Mouse (Mus musculus) c-Kit-positive CD71-negative TER-119-negative erythroid progenitor cells, embryonic 14.5 days (primary cell): Measurements from ENCODE around the gene Gm28374.
A peak's percentile ranks its signal among the peaks of the same experiment; 100 is the strongest.
"Not testable (repeated sequence)": the region's sequence is repeated elsewhere in the genome, so short reads cannot be mapped to it uniquely, and the experiment has no call there.

Experiments used
- DNase-seq: peaks from one replicate; pipeline ENCODE4 v3.0.0-alpha.2; 2013; ENCODE audit warnings: low read depth

Gm28374 gene

DNA sequence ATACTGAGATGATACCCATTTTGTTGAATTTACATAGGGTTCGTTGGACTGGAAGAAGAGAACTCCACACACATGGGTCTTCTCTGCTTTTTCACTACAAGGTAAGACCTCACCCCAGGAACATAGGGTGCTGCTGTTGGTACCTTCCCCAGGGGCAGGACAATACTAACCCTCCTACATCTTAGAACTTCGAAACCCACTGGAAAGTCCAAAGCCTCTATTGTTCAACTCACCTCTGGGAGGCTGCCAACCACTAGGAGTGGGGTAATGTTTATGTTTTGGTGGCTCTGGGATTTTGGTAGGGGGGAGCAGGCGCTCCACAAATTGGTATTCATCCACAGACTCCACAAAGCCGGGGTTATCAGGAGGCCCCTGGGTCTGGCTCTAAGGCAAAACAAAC is 25.4 kb downstream of the Gm28374 start:
- no peak for DNase-seq

DNA sequence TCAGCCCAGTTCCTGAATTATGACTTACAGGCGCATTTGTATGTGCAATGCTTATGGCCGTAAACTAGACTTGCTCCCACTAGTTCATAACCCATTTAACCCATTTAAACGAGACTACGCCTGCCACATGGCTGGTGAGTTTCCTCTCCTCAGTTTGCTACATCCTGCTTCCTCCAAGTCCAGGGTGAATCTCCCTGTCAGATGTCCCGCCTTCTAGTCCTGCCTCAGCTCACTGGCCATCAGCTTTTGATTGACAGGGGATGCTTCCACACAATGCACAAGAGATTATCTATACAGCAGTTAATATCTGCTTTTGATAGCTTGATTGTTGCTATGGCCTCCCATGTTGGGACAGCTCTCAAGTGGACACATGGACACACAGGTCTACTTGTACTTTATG is 27.8 kb downstream of the Gm28374 start:
- no peak for DNase-seq

DNA sequence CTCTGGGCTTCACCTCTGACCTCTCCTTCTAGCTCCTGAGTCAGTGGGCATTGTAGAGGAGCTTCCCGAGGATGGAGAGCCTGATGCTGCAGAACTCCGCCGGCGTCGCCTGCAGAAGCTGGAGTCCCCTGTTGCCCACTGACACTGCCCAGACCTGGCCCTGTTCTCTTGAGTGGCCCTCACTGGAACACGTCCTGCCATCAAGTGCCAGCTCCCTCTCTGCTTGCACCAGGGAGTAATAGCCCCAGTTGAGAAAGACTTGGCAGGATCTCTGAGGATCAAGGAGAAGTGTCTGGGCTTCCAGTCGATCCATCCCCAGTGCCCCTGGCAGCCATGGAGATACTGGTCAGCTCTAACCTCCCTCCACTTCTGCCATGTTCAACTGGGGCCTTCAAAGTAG is 29.5 kb downstream of the Gm28374 start:
- DNase-seq = no peak

DNA sequence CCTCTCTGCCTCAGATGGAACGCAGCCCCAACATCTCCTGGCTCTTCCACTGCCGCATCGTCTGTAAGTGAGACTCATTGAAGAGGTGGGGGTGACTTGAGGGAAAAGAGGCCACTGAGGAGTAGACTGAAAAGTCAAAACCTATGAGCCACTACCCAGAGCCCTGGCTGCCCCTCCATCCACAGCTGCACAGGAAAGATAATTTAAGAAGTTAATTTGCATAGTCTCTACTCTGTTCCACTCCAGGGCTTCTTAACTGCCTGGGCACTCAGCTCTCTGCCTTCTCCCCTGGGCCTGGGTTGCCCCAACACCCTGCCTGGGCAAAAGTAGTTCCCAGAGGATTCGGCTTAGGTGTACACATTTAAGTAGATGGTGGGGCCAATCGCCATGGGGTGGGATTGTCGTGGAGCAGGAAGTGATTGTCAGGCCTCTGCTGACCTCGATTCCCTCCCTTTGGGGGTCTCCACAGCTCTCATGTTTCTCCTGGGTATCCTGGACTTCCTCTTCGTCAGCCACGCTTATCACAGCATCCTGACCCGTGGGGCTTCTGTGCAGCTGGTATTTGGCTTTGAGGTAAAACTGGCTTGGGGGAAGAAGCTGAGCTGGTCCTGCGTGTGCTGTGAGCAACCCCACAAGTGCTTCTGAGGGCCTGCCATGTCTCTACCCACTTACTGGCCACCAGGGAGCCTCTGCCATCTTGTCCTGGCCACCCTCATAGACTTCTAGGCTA is 33.2 kb downstream of the Gm28374 start:
- DNase-seq = no peak

DNA sequence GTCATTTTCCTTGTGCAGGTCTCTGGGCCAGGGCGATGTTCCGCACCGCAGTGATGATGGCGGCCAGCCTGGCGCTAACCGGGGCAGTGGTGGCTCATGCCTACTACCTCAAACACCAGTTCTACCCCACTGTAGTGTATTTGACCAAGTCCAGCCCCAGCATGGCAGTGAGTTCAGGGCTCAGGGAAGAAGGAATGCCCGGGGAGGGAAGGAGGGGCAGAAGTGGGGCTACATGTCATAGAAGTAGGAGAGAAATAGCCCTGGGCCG is 34.2 kb downstream of the Gm28374 start:
- no peak for DNase-seq

DNA sequence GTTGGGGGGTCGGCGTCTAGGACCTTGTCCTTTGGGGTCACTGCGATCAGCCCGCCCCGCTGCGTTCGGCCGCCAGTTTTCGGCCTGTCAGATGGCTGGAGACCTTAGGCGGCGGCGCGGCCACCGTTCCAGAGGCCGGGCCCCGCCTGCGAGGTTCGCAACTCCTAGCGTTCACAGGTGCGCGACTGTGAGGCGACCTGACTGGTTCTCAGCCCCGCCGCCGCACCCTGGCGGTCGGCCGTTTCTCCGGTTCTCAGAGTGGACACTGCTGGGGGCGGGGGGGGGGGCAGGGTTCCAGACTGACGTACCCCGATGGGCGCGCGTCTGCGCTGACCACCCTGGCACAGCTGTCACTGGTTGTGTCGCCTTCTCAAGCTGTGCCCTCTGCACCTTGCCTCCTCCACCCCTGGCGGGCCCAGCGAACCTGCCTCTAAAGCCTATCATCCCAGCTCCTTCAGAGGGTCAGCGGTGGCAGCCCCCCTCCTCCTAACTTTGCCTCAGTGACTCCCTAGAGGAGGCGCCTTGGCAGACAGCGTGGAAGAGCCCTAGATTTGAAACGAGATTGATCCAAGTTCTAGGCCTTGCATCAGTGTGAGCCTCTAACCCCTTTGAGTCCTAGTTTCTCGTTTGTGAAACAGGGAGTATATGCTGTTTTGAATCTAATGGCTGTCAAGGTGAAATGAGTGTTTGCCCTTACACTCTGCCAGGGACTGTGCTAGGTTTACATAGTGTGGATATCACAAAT is 34.7 kb downstream of the Gm28374 start:
- no peak for DNase-seq

DNA sequence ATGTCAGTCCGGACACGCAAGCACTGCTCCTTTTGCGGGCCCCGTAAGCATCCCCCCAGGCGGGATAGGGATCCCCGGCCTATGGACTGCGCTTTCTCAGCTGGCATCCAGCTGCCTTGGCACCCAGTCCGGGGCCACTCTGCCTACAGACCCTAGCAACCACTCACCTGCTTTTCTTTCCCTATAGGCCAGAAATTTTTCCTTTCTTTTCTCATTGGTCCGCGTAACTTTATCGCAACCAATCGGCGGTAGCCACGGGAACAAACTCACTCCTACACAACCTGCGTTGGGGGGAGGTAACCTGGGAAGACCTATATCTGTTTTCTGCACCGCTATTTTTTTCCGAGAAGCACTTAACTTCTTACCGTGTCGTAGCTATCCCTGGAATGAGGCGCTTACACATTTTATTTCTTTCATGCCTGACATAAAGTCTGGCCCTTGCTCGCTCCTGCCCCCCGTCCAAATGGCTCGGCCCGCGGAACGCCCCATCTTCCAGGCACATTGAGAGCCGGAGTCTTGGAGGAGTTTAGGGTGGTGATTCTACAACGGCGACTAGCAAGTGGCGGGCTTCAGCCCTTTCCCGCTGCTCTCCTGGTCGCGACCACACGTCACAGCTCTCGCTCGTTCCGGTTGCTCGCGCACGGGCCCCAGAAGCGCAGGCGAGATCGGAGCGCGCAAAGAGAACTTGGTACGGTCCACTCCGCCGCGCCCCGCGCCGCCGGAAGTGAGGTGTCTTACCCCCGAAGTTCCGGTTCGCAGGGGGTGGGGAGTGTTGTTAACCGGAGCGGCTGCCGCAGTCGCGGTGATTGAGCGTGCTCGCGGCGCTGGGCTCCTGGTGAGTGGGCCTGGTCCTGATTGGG is 35.5 kb downstream of the Gm28374 start, which contains the start of gene Syvn1:
TSS of gene Syvn1 (plus strand) at position 283 of the 860 bp plus-strand sequence.
- peak; percentile 87 for DNase-seq

DNA sequence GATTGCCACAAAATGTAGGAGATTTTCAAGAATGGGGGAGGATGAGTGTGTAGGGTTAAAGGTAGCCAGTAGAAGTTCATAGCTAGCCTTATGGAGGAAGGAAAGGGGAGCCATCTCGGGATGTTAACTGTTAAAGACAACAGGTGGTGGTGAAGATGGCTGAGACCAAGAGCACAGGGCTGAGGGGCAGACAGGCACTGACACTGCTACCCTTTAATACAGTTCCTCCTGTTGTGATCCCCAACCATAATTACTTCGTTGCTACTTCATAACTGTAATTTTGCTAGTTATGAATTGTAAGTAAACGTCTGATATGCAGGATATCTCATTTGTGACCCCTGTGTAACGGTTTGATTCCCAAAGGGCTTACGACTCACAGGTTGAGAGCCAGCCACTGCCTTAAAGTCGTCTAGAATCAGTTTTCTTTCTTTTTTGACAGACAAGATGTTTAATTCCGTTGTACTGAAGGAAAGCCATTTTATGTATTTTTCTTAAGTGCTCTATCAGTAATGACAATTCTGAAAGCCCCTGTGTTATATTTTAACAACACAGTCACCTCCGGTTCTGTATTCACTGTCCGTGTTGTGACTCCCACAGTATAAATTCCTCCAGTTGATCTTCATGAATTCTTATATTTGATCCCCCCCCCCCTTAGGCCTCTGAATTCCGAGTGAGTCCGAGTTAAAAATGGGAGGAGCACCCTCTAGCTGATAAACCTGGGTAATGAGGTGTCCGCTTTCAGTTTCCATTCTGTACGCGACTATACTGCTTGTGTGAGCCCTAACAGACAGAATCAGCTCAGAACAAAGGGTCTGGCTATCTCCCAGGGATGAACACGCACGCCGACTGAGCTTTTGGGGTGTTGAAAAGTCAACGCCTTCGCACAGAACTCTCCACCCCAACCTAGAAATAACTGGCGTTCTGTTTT is 36.4 kb downstream of the Gm28374 start:
- no peak for DNase-seq

DNA sequence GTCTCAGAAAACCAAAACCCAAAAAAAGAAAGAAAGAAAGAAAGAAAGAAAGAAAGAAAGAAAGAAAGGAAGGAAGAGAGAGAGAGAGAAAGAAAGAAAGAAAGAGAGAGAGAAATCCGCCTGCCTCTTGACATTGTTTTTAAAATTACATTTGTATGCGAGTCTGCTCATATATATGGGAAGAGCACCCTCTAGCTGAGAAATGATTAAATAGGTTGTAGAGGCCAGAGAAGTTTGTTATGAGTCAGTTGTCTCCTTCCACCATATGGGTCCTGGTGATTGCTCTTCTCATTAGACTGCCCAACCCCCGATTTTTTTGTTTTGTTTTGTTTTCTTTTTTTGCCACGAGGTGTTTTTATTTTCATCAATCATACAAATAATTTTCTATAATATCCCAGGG is 38.0 kb downstream of the Gm28374 start:
- not testable (repeated sequence) for DNase-seq

DNA sequence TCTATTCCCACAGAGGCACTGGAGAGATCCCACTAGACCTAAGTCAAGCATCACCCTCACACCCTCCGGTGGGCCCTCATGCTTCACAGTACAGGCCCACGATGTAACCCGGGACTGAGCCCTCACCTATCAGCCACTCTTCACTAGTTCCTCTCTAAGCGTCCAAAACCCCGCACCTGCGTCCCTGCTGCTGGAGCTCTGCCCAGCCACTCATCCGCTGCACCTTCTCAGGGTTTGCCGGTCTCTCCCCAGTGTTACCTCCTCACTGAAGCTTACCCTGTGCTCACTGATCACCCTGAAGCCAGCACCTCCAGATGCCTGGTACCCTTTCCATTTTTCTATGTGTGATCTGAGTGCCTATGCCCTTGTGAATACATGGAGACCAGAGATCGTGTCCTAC is 39.8 kb downstream of the Gm28374 start:
- no peak for DNase-seq

DNA sequence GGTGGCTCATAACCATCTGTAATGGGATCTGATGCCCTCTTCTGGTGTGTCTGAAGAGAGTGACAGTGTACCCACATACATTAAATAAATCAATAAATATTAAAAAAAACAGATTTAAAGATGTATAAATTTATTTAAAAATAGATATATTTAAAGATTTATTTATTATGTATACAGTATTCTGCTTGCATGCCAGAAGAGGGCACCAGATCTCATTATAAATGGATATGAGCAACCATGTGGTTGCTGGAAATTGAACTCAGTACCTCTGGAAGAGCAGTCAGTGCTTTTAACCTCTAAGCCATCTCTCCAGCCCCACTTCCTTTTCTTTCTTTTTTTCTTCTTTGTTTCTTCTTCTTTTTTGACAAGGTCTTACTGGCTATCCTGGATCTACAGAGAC is 42.1 kb downstream of the Gm28374 start:
- no peak for DNase-seq

DNA sequence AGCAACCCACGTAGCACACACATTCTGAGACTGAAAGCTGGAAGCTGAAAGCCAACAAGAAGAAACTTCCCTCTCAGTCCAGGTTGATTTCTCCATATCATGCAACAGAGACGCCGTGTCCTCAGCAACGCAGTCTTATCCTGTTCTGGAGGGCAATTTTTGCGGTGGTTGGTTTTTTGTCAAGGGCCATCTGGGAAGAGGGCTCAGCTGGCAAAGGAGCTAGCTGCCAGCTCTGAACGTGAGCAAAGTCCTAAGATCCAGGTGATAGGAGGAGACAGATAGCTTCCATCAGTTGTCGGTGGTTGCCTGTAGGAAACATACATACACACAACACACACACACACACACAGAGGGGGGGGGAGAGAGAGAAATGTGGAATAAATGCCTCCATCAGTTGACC is 43.7 kb downstream of the Gm28374 start:
- no peak for DNase-seq

DNA sequence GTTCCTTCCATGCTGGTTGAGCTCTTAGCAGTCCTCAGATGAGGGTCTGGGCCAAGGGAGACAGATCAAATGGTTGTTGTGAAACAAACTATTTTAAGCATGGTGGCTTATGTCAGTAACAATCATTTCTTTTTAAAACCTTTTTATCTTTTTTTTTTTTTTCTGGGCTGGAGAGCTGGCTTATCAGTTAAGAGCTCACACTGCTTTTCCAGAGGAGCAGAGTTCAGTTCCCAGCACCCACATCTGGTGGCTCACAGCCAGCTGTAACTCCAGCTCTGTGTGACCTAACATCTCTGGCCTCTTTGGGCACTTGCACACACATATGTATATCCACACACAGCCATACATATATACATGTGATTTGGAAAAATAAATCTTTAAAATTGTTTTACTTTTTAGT is 44.4 kb downstream of the Gm28374 start:
- DNase-seq = no peak

DNA sequence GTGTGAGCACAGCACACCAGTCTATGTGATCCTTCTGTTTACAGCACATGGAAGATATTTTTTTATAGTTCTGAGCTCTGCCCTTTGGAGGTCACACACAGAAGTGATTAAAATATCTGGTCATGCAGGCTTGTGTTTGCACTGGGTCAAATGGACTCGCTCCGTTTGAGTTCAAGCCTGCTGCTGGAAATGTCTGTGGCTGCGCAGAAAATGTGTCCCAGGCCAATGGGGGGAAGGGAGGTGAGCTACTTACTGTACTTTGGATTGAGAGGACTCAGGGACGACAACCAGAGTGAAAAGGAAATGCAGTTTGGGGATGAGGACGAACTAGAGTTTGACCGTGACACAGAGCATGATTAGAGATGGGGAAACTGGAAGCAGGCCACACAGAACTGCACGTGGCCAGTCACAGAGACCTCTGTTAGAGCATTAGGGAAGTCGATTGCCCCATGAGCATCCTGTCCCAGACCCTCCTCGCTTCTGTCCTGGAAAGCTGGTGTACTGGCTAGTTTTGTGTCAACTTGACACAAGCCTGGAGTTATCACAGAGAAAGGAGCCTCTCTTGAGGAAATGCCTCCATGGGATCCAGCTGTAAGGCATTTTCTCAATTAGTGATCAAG is 46.0 kb downstream of the Gm28374 start:
- no peak for DNase-seq

DNA sequence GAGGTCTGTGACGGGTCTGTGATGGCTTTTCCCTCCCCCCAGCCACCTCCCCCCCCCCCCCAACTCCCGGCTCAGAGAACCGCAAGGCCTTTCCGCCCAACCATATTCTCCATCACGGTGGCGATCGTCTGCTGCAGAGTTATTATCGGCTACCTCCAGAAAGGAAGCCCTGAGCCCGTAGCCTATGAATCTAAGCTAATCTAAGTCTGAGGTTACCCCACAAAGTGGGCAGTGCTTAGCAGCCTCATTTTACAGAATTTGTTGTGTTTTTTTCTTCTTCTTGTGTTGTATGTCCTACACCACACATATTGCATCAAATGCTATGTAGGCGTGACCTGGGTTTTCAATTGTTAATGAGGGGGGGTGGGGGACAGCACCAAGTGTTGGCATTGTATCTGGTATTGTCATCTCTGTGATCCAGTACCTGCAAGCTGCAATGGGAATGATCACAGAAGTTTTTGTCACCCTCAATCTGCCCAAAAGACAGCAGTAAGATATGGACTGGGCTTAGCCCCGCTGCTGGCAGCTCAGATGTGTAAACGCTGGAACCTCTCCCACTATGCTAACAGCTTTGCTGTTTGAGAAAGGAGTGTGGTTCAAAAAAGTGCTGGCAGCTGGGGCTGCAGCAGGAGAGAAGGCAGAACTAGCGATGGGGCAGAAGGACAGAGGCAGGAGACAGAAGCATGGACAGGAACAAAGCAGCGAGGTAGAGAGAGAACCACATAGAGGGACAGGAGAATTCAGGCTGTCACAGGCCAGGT is 51.4 kb downstream of the Gm28374 start:
- no peak for DNase-seq

DNA sequence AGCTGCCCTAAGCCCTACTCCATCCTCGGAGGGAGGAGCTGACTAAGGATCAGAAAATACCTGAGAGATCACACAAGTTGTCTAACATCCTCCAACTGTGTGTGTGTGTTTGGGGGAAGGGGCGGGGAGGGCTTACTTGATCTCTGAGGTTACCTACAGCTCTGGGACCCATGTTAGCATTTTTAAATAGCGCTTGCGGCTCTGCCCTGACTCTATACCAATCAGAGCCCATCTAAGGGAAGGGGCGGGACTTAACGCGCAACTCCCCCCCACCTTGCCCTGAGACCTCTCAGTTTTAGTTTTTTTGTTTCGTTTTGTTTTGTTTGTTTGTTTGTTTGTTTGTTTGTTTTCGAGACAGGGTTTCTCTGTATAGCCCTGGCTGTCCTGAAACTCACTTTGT is 52.6 kb downstream of the Gm28374 start:
- DNase-seq = no peak

DNA sequence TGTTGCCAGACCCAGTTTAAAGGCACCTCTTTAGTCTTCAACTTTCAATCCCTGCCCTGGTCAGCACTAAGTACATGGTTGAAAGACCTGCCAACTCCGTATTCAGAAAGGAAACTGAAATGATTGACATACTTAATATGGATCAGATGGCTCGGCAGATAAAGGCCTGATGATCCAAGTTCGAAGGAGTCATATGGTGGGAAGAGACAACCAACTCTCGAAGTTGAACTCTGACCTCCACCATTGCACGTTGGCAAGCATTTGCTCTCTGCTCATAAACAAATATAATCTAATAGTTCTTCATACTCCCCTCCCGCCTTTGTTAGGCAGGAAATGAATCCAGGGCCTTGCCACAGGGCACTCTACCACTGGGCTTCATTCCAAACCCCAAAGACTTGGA is 53.1 kb downstream of the Gm28374 start:
- no peak for DNase-seq
